In the genomic region with DNA sequence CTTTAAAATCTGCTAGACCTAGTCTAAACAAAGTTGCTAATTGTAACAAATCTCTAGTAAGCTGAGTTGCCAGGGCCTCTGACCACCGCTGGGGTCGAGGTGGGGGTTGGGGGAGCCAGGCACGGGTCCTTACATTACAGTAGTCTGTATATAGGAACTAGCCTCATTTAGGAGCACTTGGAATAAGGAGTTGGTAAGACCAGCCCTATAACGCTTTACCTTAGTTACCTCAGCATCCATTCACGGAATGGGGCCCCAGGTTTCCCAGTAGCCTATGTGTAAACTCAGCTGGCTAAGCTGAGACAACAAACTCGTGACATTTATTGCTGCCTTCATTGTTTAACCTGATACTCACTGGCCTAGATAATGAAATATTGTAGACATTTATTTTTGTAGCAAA, we compare ENCODE assay signal across 8 mouse cellular contexts. TPM values are rescaled to one million over a fixed set of nuclear protein-coding genes. Genes with fewer than 3 reads are reported as not detected.
DNase-seq lines count a peak whose midpoint lies in the region; ATAC-seq and TF ChIP-seq lines count a peak whose summit lies in the region.

No protein-coding gene starts in this region.

- H3K27me3 ChIP-seq in kidney, embryonic 15.5 days = no peaks in the 10 kb centered on the region
- no peaks in the 10 kb centered on the region for H3K27me3 ChIP-seq in embryonic facial prominence, embryonic 10.5 days (replicated peaks; ENCODE audit: low read depth, poor library complexity, severe bottlenecking)
- H3K27me3 ChIP-seq in intestine, embryonic 15.5 days (replicated peaks) = no peaks in the 10 kb centered on the region
- H3K27me3 ChIP-seq in myocyte (ENCODE audit: control insufficient read depth, insufficient read depth, insufficient read length) = no peaks in the 10 kb centered on the region
- H3K27me3 ChIP-seq in thymus, adult 2 months (ENCODE audit: control insufficient read depth, insufficient read depth, low read length) = no peaks in the 10 kb centered on the region

- H3K36me3 ChIP-seq in kidney, embryonic 15.5 days = 0 out of 2 replicates have a peak, but pooled peaks cover 4% of the 10 kb centered on the region
- peaks cover 8% of the 10 kb centered on the region for H3K36me3 ChIP-seq in embryonic facial prominence, embryonic 10.5 days (replicated peaks)
- H3K36me3 ChIP-seq in intestine, embryonic 15.5 days = no peaks in the 10 kb centered on the region
- H3K36me3 ChIP-seq in myocyte (ENCODE audit: control insufficient read depth, insufficient read depth) = peaks cover 7% of the 10 kb centered on the region
- no peaks in the 10 kb centered on the region for H3K36me3 ChIP-seq in thymus, adult 2 months (ENCODE audit: control insufficient read depth, insufficient read depth, low read length)

- WGBS in kidney, embryonic 15.5 days = 17% methylated on average over 6 of the region's 6 CpGs
- WGBS in embryonic facial prominence, embryonic 10.5 days = 27% methylated on average over 6 of the region's 6 CpGs
- 10% methylated on average over 6 of the region's 6 CpGs for WGBS in intestine, embryonic 15.5 days
- 84% methylated on average over 6 of the region's 6 CpGs for WGBS in thymus, adult 2 months

- H3K9me3 ChIP-seq in kidney, embryonic 15.5 days (replicated peaks) = no peaks in the 10 kb centered on the region
- H3K9me3 ChIP-seq in embryonic facial prominence, embryonic 10.5 days = no peaks in the 10 kb centered on the region
- no peaks in the 10 kb centered on the region for H3K9me3 ChIP-seq in intestine, embryonic 15.5 days

- no peak for ATAC-seq in kidney, embryonic 15.5 days (replicated peaks; ENCODE audit: low FRiP score)
- 0 out of 2 replicates have a peak, but pooled peaks have one; percentile 3 for ATAC-seq in intestine, embryonic 15.5 days

- peaks cover 58% of the 10 kb centered on the region for H3K79me2 ChIP-seq in myocyte (ENCODE audit: control insufficient read depth, insufficient read depth)

- H3K4me2 ChIP-seq in kidney, embryonic 15.5 days = peak overlapping the region; percentile 83
- H3K4me2 ChIP-seq in intestine, embryonic 15.5 days (replicated peaks) = peak overlapping the region; percentile 66
- H3K4me2 ChIP-seq in myocyte (ENCODE audit: low read depth) = peak overlapping the region; percentile 94

- peak overlapping the region; percentile 90 for H3K27ac ChIP-seq in kidney, embryonic 15.5 days
- H3K27ac ChIP-seq in embryonic facial prominence, embryonic 10.5 days (replicated peaks) = peak overlapping the region; percentile 100
- H3K27ac ChIP-seq in intestine, embryonic 15.5 days = peak overlapping the region; percentile 97
- no peak overlapping the region for H3K27ac ChIP-seq in thymus, adult 2 months (ENCODE audit: control insufficient read depth, insufficient read depth, low read length)

- peak overlapping the region; percentile 86 for H3K4me3 ChIP-seq in kidney, embryonic 15.5 days (replicated peaks)
- peak overlapping the region; percentile 92 for H3K4me3 ChIP-seq in embryonic facial prominence, embryonic 10.5 days
- peak overlapping the region; percentile 84; the same call in 1 of the 2 replicates for H3K4me3 ChIP-seq in intestine, embryonic 15.5 days (replicated peaks)
- H3K4me3 ChIP-seq in myocyte = peak overlapping the region; percentile 99
- H3K4me3 ChIP-seq in thymus, adult 2 months (ENCODE audit: control insufficient read depth, insufficient read depth, low read length) = no peak overlapping the region

- peaks cover 39% of the 10 kb centered on the region for H3K4me1 ChIP-seq in kidney, embryonic 15.5 days
- H3K4me1 ChIP-seq in embryonic facial prominence, embryonic 10.5 days = peaks cover 70% of the 10 kb centered on the region
- H3K4me1 ChIP-seq in intestine, embryonic 15.5 days (replicated peaks) = peaks cover 12% of the 10 kb centered on the region
- peaks cover 10% of the 10 kb centered on the region for H3K4me1 ChIP-seq in thymus, adult 2 months (replicated peaks; ENCODE audit: control insufficient read depth, insufficient read depth, low read length)

- no peak overlapping the region for H3ac ChIP-seq in myocyte (ENCODE audit: control insufficient read depth, insufficient read length)

- no peak for TF ChIP-seq POLR2A in myocyte (IDR thresholded peaks at IDR 0.05; ENCODE audit: insufficient read length, low read depth)
- TF ChIP-seq POLR2A in thymus, adult 2 months (IDR thresholded peaks at IDR 0.05; ENCODE audit: control insufficient read depth, extremely low read depth, insufficient read depth, low read length, poor library complexity) = no peak

- DNase-seq in kidney, postnatal 14 days = no peak
- DNase-seq in embryonic facial prominence, embryonic 10.5 days (ENCODE audit: low spot score) = peak; percentile 17
- DNase-seq in thymus, adult 2 months = no peak
- DNase-seq in left cerebral cortex, postnatal 25 days (ENCODE audit: low spot score in 2 of 2) = no peak
- DNase-seq in heart, adult 8-10 months (ENCODE audit: low spot score) = no peak

- peak overlapping the region; percentile 25 for H3K9ac ChIP-seq in kidney, embryonic 15.5 days
- peak overlapping the region; percentile 14; the same call in 1 of the 2 replicates for H3K9ac ChIP-seq in intestine, embryonic 15.5 days

- intact Hi-C loops in left cerebral cortex, postnatal 25 days (cut with DNase I) = loop anchor here (5.0 kb wide), 2 partner anchors 42 to 77 kb away; no protein-coding TSS in a partner anchor

- TF ChIP-seq CTCF in thymus, adult 2 months (IDR thresholded peaks at IDR 0.05; ENCODE audit: borderline replicate concordance, control insufficient read depth, extremely low read depth, insufficient read depth, low read length, poor library complexity) = no peak

TF ChIP-seq in myocyte, 11 proteins besides CTCF, POLR2A, EP300 and RAD21:
- TF ChIP-seq USF1 (IDR thresholded peaks at IDR 0.05; ENCODE audit: low read depth) (no peak), E2F4 (IDR thresholded peaks at IDR 0.05; ENCODE audit: insufficient read depth) (no peak), CEBPB (IDR thresholded peaks at IDR 0.05; ENCODE audit: insufficient read depth, poor library complexity, severe bottlenecking) (no peak), MYOG (IDR thresholded peaks at IDR 0.05; ENCODE audit: control insufficient read depth in 1 of 3, insufficient read depth in 1 of 3, insufficient read length in 2 of 3, low read depth in 2 of 3) (no peak), MYOD1 (IDR thresholded peaks at IDR 0.05; ENCODE audit: control insufficient read depth in 1 of 3, insufficient read length in 2 of 3, low read depth in 2 of 3) (no peak), TCF3 (IDR thresholded peaks at IDR 0.05; ENCODE audit: insufficient read length, low read depth) (no peak), SRF (IDR thresholded peaks at IDR 0.05; ENCODE audit: control insufficient read depth, insufficient read length, low read depth) (no peak), REST (IDR thresholded peaks at IDR 0.05; ENCODE audit: insufficient read depth, insufficient read length) (no peak), MAX (IDR thresholded peaks at IDR 0.05; ENCODE audit: low read depth) (no peak), TCF12 (IDR thresholded peaks at IDR 0.05; ENCODE audit: insufficient read depth, poor library complexity, severe bottlenecking) (no peak), POLR2AphosphoS2 (IDR thresholded peaks at IDR 0.05; ENCODE audit: insufficient read length, low read depth) (no peak)

RNA-seq across cellular contexts. Expression of gene Elovl6, which starts 3.3 kb away (rescaled TPM):
- 46.6 and 47.6 TPM in 2 replicates for polyA plus RNA-seq in kidney, embryonic 15.5 days (2015; fragmentation: Nextera tagmentation; extraction: Ambion mirVana)
- polyA plus RNA-seq in embryonic facial prominence, embryonic 10.5 days (2016; fragmentation: Nextera tagmentation; extraction: Ambion mirVana) = 50.6 and 53.1 TPM in 2 replicates
- polyA plus RNA-seq in intestine, embryonic 15.5 days (2015; fragmentation: Nextera tagmentation; extraction: Ambion mirVana) = 46.4 and 47.8 TPM in 2 replicates
- polyA plus RNA-seq in myocyte (2012; fragmentation: generic; extraction: Trizol) = 6.8 TPM
- 24.8 and 40.2 TPM in 2 replicates for polyA plus RNA-seq in thymus, adult 2 months (2012; rRNA removed)
- total RNA-seq in left cerebral cortex, postnatal 25 days (2021) = 10 to 100 TPM; 33.7 to 34.7 TPM
- 1 to 10 TPM in 2 of 4 experiments, under 1 TPM in 2; 0.40 to 1.1 (median 0.92) TPM for total RNA-seq in heart, adult 8-10 months (2022)
